Mouse (Mus musculus) cortical plate, adult 2 months (tissue): ENCODE results near the gene Lmo7. TPM values are rescaled to one million over a fixed set of nuclear protein-coding genes. Genes with fewer than 3 reads are reported as not detected.

Experiments used
- H3K27ac ChIP-seq: fragments of 200-500 bp; 2 replicates; pipeline ENCODE4 v1.5.1; 2012; ENCODE audit warnings: low read length, control low read depth, inconsistent platforms; ENCODE audit not compliant: insufficient read depth
- H3K4me1 ChIP-seq: fragments of 200-500 bp; 2 replicates; pipeline ENCODE4 v1.6.1; 2011; ENCODE audit warnings: low read length; ENCODE audit not compliant: control insufficient read depth, insufficient read depth
- H3K4me3 ChIP-seq: fragments of 200-500 bp; 2 replicates; pipeline ENCODE4 v1.5.1; 2011; ENCODE audit warnings: mild to moderate bottlenecking, low read length, control low read depth; ENCODE audit not compliant: insufficient read depth
- CTCF ChIP-seq: fragments of 200-500 bp; IDR thresholded peaks from 2 replicates; pipeline ENCODE4 v1.5.1; 2011; ENCODE audit warnings: mild to moderate bottlenecking, control low read depth, low read length; ENCODE audit not compliant: insufficient read depth; ENCODE audit errors: extremely low read depth
- POLR2A ChIP-seq: fragments of 200-500 bp; IDR thresholded peaks from 2 replicates; pipeline ENCODE4 v1.6.1; 2011; ENCODE audit warnings: mild to moderate bottlenecking, low read length, control low read depth; ENCODE audit not compliant: insufficient read depth; ENCODE audit errors: extremely low read depth
- polyA plus RNA-seq: library from polyadenylated mRNA; depleted of rRNA; stranded (reverse); fragments of >200 nt; gene quantifications from 2 replicates; pipeline ENCODE4 v1.2.3, GENCODE M21; 2012

Gene Lmo7
- polyA plus RNA-seq, 1 experiment: 30.9 TPM

DNA sequence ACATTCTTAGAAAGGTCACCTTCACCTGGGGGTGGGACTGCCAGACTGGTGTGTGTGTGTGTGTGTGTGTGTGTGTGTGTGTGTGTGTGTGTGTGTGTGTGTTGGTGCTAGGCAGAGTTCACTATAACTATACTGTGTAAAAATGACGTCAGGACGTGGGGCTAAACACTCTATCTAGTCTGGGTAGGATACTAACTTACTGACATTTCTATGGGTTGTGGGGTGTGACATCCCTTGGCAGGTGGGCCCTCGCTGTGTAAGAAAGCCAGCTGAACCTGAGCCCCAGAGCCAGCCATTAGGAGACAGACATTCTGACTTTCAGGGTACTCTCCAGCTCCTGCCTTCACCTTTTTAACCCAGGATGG is 47.4 kb downstream of the Lmo7 start:
- H3K4me3 ChIP-seq: no peak overlapping the region
- no peak overlapping the region for H3K27ac ChIP-seq
- TF ChIP-seq CTCF (no peak), POLR2A (no peak)
- no peaks in the 10 kb centered on the region for H3K4me1 ChIP-seq

DNA sequence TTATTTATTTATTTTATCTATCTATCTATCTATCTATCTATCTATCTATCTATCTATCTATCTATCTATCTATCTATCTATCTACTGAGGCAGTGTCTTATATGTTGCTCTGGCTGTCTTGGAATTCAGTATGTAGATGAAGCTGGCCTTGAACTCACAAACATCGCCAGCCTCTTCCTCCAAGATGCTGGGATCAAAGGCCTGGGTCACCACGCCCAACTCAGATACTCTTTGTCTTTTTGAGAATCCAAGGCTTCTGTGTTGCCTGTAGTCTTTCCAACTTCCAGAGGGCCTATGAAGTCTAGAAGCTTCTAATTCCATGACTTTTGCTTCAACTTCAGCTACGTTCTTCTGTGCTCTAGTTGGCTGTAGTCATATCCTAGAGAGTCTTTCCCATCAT is 48.7 kb downstream of the Lmo7 start:
- TF ChIP-seq POLR2A (no peak), CTCF (no peak)
- H3K4me1 ChIP-seq: no peaks in the 10 kb centered on the region
- no peak overlapping the region for H3K4me3 ChIP-seq

DNA sequence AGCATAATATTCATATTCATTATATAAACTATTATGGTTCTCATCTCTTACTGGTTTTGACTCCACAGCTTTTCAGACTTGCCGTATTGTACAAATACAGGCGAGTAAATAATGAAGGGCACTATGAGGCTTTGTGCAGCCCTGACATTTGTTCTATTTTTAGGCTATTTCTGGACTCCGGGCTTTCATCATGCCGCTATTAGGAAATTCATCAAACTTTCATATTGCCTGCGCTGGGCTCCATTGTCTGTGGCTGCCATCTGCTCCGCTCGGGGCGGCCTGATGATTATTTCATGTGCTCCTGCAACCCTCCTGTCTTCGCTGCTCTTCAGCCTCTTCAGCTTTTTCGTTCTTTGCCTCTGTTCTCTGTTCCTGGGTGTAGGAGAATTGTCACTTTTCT is 50.3 kb downstream of the Lmo7 start:
- TF ChIP-seq POLR2A: no peak

More for the DNA sequence above, 48.7 kb downstream of the Lmo7 start:
- H3K27ac ChIP-seq: no peak overlapping the region

GRCm38 (mm10) chr14:101781219-101781618 is 51.5 kb downstream of the Lmo7 start:
- TF ChIP-seq CTCF (no peak), POLR2A (no peak)
- H3K4me1 ChIP-seq: no peaks in the 10 kb centered on the region
- H3K4me3 ChIP-seq: no peak overlapping the region
- H3K27ac ChIP-seq: no peak overlapping the region

More for the DNA sequence above, 50.3 kb downstream of the Lmo7 start:
- Histone ChIP-seq H3K27ac (no peak overlapping the region), H3K4me1 (no peaks in the 10 kb centered on the region), H3K4me3 (no peak overlapping the region)

DNA sequence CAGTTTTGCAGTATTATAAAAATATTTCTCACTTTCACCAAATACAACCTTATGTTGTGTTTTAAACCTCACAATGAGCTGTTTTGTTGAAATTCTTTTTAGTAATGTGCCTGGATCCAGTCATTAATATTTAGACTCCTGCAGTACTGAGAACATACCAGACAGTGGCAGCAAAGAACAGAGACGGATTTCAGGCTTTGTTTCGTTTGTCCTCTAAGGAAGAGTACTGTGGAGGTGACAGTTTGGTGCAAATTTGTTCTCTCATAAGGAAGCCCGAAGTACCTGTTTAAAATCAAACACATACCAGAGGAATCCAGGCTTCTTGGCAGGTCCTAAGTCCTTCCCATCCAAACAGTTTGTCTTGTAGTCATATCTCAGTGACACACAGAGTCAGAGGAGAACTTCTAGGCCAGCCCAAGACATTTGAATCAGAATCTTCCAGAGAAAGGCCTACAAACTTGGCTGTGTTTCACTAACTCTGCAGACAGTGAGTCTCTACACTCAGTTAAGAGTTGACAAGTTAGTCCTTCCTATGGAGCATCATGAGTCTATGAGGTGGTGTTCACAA is 52.3 kb downstream of the Lmo7 start:
- TF ChIP-seq CTCF (peak; percentile 61), POLR2A (no peak)
- Histone ChIP-seq H3K4me1 (no peaks in the 10 kb centered on the region), H3K27ac (no peak overlapping the region), H3K4me3 (no peak overlapping the region)

- no peaks in the 10 kb centered on the region for H3K4me1 ChIP-seq
- no peak for TF ChIP-seq POLR2A
- TF ChIP-seq CTCF: no peak
Measured at GRCm38 (mm10) chr14:101784315-101784945, 54.7 kb downstream of the Lmo7 start.

GRCm38 (mm10) chr14:101787903-101788302 is 58.1 kb downstream of the Lmo7 start:
- H3K27ac ChIP-seq: no peak overlapping the region
- no peak overlapping the region for H3K4me3 ChIP-seq
- no peaks in the 10 kb centered on the region for H3K4me1 ChIP-seq
- TF ChIP-seq POLR2A (no peak), CTCF (no peak)

More at GRCm38 (mm10) chr14:101784315-101784945, 54.7 kb downstream of the Lmo7 start:
- Histone ChIP-seq H3K27ac (no peak overlapping the region), H3K4me3 (no peak overlapping the region)

DNA sequence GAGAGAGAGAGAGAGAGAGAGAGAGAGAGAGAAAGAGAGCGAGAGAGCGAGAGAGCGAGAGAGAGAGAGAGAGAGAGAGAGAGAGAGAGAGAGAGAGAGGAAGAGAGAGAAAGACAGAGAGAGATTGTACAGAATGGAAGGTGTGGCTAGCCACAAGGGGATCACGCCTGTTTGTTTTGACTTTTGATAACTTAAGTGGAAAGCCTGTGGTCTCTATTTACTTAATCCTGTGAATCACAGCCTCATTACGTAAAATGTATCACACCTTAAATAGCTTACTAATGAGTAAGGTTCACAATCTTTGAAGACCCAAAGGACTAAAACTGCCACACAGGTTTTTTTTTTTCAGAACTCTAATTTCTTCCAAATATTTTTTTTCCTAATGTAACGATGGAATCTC is 58.7 kb downstream of the Lmo7 start:
- no peak for TF ChIP-seq CTCF
- no peak for TF ChIP-seq POLR2A
- Histone ChIP-seq H3K4me1 (no peaks in the 10 kb centered on the region), H3K27ac (no peak overlapping the region), H3K4me3 (no peak overlapping the region)

- H3K4me1 ChIP-seq: no peaks in the 10 kb centered on the region
- TF ChIP-seq POLR2A (no peak), CTCF (no peak)
- H3K4me3 ChIP-seq: no peak overlapping the region
- no peak overlapping the region for H3K27ac ChIP-seq
Measured at GRCm38 (mm10) chr14:101794553-101795177, 64.9 kb downstream of the Lmo7 start.

GRCm38 (mm10) chr14:101797930-101798500 is 68.3 kb downstream of the Lmo7 start:
- H3K27ac ChIP-seq: no peak overlapping the region
- no peak for TF ChIP-seq POLR2A
- TF ChIP-seq CTCF: no peak

More at GRCm38 (mm10) chr14:101797930-101798500, 68.3 kb downstream of the Lmo7 start:
- Histone ChIP-seq H3K4me1 (no peaks in the 10 kb centered on the region; the same call in 1 of the 2 replicates), H3K4me3 (no peak overlapping the region)
